Mouse (Mus musculus) testis, postnatal 14 days (tissue): ENCODE measurements around the gene Mta1.

Experiments
- DNase-seq: peaks from one replicate; pipeline ENCODE4 v3.0.0; 2021; ENCODE audit warnings: low spot score

Mta1 gene

DNA sequence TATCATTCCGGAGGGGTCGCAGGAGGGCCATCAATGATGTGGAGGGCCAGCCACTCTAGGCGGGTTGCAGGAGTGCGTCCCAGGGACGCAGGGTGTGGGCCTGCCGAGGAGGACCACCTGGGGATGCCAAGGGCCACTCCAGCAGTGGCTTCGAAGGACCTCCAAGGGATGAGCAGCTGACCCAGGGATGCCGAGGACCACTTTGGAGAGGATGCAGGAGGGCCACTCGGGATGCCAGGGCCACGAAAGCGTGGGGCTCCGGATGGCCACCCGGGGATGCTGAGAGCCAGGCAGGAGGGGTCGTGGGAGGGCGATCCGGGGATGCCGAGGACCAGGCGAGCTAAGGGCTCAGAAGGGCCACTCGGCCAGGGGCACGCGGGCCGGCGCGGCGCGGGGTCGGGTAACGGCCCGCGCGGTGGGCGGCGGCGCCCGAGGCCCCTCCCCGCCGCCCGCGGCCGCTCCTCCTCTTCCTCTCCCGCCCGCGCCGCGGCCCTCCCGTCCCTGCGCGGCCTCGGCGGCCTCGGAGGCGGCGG is at the start of gene Mta1:
Gene Mta1, plus strand, starts transcription at position 530 of the 533 bp plus-strand sequence.
- peak; percentile 60 for DNase-seq

GRCm38 (mm10) chr12:113049836-113050235 is 48.2 kb upstream of the Mta1 start:
- no peak for DNase-seq

DNA sequence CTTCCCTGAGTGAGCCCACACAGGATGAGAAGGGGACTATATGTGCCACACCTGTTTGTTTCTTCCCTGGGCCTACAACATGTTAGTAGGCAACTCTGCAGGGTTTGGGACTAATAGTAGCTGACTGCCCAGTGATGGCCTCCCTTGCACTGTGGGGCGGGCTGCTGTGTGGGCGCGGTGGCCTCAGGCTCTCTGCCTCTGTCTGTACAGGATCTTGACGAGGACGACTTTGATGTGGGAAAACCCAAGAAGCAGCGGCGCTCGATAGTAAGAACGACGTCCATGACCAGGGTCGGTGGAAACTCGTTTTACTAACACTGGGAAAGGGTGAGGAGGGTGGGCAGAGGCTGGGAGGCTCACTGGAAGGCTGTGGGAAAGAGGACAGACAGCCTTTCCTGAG is 47.4 kb upstream of the Mta1 start:
- no peak for DNase-seq

DNA sequence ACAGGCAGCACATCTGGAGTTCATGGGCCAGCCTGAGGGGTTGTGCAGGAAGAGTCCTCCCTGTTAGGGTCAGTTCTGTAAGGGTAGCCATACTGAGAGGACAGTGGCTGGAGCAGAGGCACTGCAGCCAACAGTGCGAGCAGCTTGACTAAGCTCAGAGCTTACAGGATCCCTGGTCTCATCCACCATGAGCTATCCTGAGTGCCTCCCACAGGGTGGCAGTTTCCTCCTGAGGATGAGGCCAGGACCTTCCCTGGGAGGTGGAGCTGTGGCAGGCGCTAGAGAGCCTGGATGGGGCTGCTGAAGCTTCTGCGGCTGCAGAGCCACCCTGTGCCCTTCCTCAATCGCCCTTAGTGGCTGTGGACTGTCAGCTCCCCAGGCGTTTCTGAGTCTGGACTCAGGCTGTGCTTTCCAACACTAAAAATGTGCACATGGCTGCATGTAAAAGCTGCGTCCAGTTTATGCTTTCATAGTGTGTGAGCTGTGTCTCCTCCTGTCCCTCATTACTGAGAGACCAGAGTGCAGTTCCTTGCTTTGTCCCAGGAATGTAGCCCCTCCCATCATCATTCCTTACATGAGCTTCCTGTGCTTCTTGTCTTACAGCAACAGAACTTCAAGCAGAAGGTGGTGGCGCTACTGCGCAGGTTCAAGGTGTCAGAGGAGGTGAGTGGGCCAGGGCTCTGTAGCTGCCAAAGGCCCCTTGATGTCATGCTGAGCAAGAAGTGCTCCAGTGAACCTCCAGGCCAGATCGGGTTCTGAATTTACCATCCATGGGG is 46.3 kb upstream of the Mta1 start:
- DNase-seq: no peak

- no peak for DNase-seq
These were observed 42.0 kb upstream of the Mta1 start for GRCm38 (mm10) chr12:113056089-113056488.

- no peak for DNase-seq
These were observed 37.9 kb upstream of the Mta1 start for GRCm38 (mm10) chr12:113060178-113060577.

GRCm38 (mm10) chr12:113061606-113062005 is 36.5 kb upstream of the Mta1 start:
- DNase-seq: no peak

DNA sequence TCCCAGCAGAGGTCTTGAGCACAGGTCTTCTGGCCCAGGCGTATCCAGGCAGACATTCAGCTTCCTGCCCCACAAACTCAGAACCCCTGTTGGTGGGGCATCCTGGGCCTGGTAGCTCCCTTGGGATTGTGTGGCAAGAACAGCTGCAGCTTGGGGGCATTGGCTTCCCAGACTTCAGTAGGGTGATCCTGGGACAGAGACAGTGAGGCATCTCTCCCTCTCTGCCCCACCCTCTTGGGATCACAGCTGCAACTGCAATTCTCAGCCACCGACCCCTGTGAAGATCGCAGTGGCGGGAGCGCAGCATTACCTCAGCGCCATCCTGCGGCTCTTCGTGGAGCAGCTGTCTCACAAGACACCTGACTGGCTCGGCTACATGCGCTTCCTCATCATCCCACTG is 35.9 kb upstream of the Mta1 start:
- DNase-seq: no peak

GRCm38 (mm10) chr12:113063700-113064099 is 34.4 kb upstream of the Mta1 start:
- no peak for DNase-seq

DNA sequence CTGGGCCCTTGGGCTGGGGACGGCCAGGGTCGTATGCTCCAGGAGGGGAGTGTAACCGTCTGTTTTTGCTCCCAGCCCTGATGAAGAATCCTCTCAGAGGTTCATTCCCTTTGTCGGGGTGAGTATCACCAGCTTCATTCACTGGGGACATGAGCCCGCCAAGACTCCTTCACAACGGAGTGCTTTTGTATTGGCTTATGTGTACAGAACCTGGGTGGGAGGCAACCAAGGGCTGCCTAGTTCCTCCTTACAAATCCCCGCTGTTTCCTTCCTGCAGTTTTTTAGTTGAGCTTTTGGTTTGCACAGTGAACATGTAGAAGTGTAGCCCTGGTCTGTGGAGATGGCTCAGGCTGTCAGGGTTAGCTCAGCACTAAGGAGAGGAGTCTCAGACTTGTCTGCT is 30.1 kb upstream of the Mta1 start:
- DNase-seq: no peak

GRCm38 (mm10) chr12:113069389-113069788 is 28.7 kb upstream of the Mta1 start:
- DNase-seq: no peak

GRCm38 (mm10) chr12:113071321-113071720 is 26.8 kb upstream of the Mta1 start:
- DNase-seq: no peak

DNA sequence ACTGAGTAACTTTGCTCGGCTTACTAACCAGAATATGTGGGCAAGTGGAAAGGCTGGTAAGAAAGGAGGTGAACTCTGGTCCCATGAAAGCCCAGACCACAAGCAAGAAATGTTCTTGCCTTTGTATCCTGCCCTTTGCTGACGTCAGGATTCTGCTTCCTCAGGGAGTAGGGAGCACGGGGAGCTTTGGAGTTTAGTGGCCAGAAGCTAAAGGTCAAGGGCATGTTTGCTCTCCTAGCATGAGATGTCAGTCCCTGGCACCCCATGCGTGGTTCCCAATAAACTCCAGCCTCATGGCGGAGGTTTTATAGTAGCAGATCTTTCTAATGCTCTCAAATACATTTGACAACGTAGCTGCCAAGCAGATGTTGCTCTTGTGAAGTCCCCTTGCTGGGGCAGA is 26.3 kb upstream of the Mta1 start:
- no peak for DNase-seq

GRCm38 (mm10) chr12:113073420-113074328 is 24.4 kb upstream of the Mta1 start:
- no peak for DNase-seq

- peak; percentile 83 for DNase-seq
These were observed 23.6 kb upstream of the Mta1 start, which contains the start of gene Tex22 for GRCm38 (mm10) chr12:113074329-113075062. Tex22 (plus strand) TSS chr12:113074502.

- DNase-seq: peak; percentile 80
These were observed 23.0 kb upstream of the Mta1 start for GRCm38 (mm10) chr12:113075063-113075454.

DNA sequence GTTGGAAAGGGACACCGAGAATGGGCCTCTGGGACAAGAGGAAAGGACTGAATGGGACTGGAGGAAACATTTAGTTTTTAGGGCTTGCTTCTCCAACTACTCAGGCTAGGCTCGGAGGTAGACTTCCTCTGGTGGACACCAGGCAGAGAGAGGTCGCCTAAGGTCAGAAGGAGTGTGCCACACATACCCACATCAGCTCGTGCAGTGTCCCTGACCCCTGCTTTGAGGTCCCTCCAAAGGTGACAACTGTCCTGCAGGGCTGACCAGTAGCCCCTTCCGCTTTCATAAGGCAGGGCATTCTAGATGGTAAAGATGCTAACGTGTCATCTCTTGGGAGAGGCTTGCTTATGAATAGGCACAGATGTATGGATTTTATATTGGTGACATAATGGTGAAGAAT is 22.6 kb upstream of the Mta1 start:
- DNase-seq: no peak

DNA sequence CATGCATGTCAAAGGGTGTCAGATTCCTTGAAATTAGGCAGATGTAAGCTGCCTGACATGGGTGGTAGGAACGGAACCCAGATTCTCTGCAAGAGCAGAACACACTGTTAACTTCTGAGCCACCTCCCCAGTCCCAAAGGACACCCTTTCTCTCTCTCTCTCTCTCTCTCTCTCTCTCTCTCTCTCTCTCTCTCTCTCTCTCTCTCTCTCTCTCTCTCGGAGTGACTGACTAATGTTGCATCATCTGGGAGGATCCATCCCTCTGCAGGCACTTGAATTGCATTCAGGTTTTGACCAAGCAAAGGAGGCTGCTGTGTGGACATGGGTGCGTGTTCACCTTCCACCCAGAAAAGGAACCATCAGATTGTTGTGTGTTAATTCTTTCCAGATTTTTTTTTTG is 10.8 kb upstream of the Mta1 start:
- DNase-seq: no peak

DNA sequence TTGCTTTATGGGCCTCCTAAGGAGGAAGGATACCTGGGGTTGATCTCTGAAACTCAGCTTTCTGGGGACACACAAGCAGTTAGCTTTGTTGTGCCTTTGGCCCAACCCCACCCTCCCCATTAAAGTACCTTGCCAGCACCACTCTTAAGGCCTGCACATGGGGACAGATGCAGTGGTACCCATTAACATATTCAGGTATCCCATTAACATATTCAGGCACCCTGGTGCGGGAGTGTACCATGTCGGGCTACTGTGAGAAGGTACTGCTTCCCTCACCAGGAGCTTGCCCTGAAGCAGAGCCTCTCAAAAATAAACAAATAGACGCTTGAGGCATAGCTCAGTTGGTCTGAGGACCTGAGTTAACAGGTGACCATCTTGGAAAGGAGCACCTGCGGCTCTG is 10.1 kb upstream of the Mta1 start:
- no peak for DNase-seq

DNA sequence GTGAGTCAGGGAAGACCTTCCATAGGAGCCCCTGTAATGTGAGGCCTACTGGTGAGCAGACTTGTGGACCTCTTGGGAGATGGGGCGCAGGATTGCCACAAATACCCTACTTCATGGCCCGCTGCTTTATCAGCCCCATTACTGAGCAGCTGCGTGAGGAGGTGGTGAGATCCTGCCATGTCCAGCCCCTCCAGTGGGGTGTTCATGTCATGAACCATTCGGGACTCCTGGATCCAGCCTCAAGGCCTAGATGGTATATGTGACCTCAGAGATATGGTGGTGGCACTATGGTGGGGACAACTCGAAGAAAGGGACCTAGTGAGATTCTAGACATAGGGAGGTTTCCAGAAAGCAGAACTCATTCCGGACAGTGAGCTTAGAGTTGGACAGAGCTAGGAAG is 9.0 kb upstream of the Mta1 start:
- no peak for DNase-seq

- no peak for DNase-seq
These were observed 8.0 kb upstream of the Mta1 start for GRCm38 (mm10) chr12:113090053-113090452.

DNA sequence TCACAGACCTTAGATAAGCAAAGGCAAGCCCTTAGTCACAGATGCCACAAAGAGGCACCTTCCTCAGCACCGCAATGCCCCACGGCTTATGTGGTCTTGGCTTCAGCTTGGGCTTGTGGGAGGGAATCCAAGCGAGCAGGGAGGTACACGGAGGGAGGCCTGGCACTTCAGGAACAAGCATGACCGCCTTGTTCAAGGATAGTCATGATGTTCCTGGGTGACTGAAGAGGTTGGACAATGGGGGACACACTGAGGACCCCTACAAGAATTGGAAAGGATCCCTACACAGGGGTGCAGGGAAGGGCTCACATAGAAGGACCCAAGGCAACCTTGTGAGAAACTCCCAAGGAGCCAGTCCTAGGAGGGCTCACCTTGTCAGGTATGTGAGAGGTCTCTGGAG is 1.0 kb upstream of the Mta1 start:
- no peak for DNase-seq
